Mouse (Mus musculus) induced T-regulatory cell, adult 2 months (primary cell): ENCODE data around the gene Rab11fip4.

Experiments
- DNase-seq: peaks from one replicate; pipeline ENCODE4 v3.0.0-alpha.2; 2012; ENCODE audit warnings: low read depth

Gene Rab11fip4

GRCm38 (mm10) chr11:79654407-79654831 is 63.4 kb downstream of the Rab11fip4 start:
- DNase-seq: peak; percentile 54

GRCm38 (mm10) chr11:79655592-79655991 is 64.6 kb downstream of the Rab11fip4 start:
- DNase-seq: no peak

GRCm38 (mm10) chr11:79656491-79656890 is 65.5 kb downstream of the Rab11fip4 start:
- no peak for DNase-seq

- no peak for DNase-seq
Observed at GRCm38 (mm10) chr11:79657053-79657452, 66.0 kb downstream of the Rab11fip4 start.

GRCm38 (mm10) chr11:79658205-79658825 is 67.3 kb downstream of the Rab11fip4 start:
- DNase-seq: peak; percentile 91

- DNase-seq: peak; percentile 95
Observed at GRCm38 (mm10) chr11:79660361-79661205, 69.6 kb downstream of the Rab11fip4 start.

GRCm38 (mm10) chr11:79661877-79662545 is 71.0 kb downstream of the Rab11fip4 start:
- DNase-seq: no peak

- no peak for DNase-seq
Observed at GRCm38 (mm10) chr11:79663158-79663557, 72.1 kb downstream of the Rab11fip4 start.

GRCm38 (mm10) chr11:79663570-79663969 is 72.6 kb downstream of the Rab11fip4 start:
- DNase-seq: no peak

- no peak for DNase-seq
Observed at GRCm38 (mm10) chr11:79666544-79666943, 75.5 kb downstream of the Rab11fip4 start.

GRCm38 (mm10) chr11:79669210-79669609 is 78.2 kb downstream of the Rab11fip4 start:
- DNase-seq: no peak

- no peak for DNase-seq
Observed at GRCm38 (mm10) chr11:79669947-79670346, 78.9 kb downstream of the Rab11fip4 start.

- DNase-seq: peak; percentile 40
Observed at GRCm38 (mm10) chr11:79670411-79670945, 79.5 kb downstream of the Rab11fip4 start.

- peak; percentile 74 for DNase-seq
Observed at GRCm38 (mm10) chr11:79671668-79672281, 80.8 kb downstream of the Rab11fip4 start.

GRCm38 (mm10) chr11:79673072-79673471 is 82.1 kb downstream of the Rab11fip4 start:
- DNase-seq: no peak

- DNase-seq: no peak
Observed at GRCm38 (mm10) chr11:79673717-79674116, 82.7 kb downstream of the Rab11fip4 start.

- DNase-seq: no peak
Observed at GRCm38 (mm10) chr11:79674231-79674630, 83.2 kb downstream of the Rab11fip4 start.

GRCm38 (mm10) chr11:79674632-79675031 is 83.6 kb downstream of the Rab11fip4 start:
- DNase-seq: no peak

- no peak for DNase-seq
Observed at GRCm38 (mm10) chr11:79675285-79675684, 84.3 kb downstream of the Rab11fip4 start.

- DNase-seq: no peak
Observed at GRCm38 (mm10) chr11:79675994-79676393, 85.0 kb downstream of the Rab11fip4 start.

- peak; percentile 67 for DNase-seq
Observed at GRCm38 (mm10) chr11:79676483-79676967, 85.5 kb downstream of the Rab11fip4 start.

GRCm38 (mm10) chr11:79677402-79677801 is 86.4 kb downstream of the Rab11fip4 start:
- DNase-seq: peak; percentile 39
